Mouse (Mus musculus): ENCODE data around the gene Nyap1.
A peak's percentile ranks its signal among the peaks of the same experiment; 100 is the strongest.
"Not testable (repeated sequence)": the region's sequence is repeated elsewhere in the genome, so short reads cannot be mapped to it uniquely, and the experiment has no call there.

The Nyap1 gene

DNA sequence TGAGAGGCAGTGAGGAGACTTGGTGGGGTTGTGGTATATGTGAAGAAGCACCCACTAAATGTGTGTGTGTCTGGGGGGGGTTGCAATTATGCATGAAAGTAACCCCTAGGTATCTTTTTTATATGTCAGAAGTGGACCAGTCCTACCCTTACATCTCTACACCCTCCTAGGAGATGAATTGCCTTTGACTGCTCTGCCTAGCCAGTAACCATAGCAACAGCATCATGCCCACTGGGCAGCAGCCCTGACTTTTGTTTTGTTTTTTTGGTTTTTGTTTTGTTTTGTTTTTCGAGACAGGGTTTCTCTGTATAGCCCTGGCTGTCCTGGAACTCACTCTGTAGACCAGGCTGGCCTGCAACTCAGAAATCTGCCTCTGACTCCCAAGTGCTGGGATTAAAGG is 27.1 kb upstream of the Nyap1 start:
- no peak for DNase-seq (ENCODE audit: low spot score in 2 of 2)

DNA sequence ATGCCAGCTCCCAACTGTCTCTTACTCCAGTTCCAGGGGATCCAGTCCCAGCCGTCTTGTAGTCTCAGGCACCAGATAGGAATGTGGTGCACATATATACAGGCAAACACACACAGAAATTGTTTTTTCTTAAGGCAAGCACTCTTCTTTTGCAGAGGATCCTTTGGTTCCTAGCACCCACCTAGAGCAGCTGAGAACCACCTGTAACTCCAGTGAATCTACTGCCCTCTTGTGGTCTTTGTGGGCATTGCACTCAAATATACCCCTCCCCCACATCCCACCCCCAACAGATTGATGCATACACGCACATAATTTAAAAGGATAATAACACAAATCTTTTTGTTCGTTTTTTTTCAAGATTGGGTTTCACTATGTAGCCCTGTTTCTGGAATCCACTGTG is 24.9 kb upstream of the Nyap1 start:
- DNase-seq (ENCODE audit: low spot score in 2 of 2), result no peak

DNA sequence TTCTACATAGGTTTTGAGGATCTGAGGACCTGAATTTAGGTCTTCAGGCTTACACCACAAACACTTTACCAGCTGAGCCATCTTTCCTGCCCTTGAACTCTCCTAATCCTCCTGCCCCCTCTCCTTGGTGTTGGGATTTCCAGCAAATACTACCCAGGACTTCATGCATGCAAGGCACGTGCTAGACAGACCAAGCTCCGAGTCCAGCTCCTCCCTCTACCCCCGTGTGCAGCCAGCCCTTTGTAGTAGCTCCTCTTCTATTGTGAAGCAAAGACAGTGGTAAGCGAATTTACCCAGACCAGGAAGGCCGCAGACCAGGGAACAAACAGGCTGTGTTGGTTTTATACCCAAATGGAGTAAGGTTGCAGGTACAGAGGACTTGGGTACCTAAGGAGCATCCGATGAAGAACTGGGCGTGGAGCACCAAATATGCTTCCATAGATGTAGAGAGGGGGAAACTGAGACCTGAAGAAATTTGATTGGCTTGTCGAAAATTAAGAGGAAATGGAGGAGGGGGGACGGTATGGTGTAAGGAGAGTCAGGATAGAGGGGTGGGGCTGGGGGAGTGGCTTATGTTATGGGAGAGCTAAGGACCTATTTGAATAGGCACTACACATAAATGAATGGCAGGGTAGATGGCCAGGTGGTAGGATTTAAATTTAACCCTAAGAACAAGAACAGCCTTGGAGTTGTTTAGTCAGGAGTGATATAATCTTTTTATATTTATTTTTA is 23.4 kb upstream of the Nyap1 start:
- DNase-seq (ENCODE audit: low spot score in 2 of 2), result no peak

- peak; percentile 89 to 91 for DNase-seq (ENCODE audit: low spot score in 2 of 2)
Observed at GRCm38 (mm10) chr5:137759971-137760412, 18.6 kb upstream of the Nyap1 start.

GRCm38 (mm10) chr5:137758921-137759534 is 17.6 kb upstream of the Nyap1 start:
- no peak for DNase-seq (ENCODE audit: low spot score in 2 of 2)

DNA sequence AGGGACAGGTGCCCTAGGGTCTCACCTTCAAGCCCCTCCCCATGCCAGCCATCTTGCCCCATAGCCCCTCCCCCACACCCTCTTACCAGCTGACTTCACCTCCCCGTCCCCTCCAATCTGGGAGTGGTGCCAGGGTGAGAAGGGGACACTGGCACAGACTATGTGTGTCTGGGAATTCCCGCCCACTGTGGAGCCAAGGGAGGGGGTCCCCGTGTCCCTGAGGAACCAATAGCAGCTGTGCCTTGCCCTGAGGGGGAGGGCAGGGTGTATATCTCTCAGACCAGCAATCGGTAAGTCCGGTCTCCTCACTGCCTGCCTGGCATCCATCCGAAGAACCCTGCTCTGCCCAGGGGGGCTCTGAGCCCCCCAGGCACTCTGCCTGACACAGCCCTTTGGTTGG is 16.5 kb upstream of the Nyap1 start:
- peak; percentile 81 to 84 for DNase-seq (ENCODE audit: low spot score in 2 of 2)

DNA sequence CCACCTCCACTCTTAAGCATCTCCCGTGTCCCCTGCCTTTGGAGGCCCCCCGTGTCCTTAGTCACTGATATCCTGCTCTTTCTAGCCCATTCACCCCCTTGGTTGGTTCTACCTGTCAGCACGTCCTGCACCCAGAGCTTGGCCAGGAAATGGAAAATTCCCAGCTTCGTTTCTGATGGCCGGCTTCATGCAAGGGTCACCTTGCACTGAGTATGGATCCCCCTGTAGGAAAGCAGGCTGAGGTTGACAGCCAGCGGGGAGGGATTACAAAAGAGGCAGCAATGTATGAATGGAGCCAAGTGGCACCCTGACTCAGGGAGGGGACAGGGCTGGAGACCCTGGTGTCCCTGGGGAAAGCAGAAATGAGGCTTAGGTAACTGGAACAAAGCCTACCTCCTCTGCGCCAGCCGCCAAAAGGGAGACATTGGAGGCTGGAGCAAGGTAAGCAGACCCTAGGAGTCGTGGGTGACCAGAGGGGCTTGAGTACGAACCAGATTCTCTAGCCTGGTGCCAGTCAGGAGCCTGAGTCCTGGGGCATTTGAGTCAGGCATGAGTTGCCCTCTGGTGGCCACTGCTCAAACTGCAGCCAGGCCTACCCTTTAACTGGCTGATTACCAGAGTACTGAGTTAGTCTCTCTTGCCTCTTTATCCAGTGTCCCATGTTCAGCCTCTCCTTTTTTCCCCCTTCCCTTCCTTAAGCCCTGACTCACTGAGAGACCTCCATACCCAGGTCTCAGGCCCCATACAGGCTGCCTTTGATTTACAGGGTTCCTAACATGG is 15.7 kb upstream of the Nyap1 start:
- DNase-seq (ENCODE audit: low spot score in 2 of 2), result peak; percentile 73 to 93

GRCm38 (mm10) chr5:137756106-137756505 is 14.7 kb upstream of the Nyap1 start:
- DNase-seq (ENCODE audit: low spot score in 2 of 2), result no peak

DNA sequence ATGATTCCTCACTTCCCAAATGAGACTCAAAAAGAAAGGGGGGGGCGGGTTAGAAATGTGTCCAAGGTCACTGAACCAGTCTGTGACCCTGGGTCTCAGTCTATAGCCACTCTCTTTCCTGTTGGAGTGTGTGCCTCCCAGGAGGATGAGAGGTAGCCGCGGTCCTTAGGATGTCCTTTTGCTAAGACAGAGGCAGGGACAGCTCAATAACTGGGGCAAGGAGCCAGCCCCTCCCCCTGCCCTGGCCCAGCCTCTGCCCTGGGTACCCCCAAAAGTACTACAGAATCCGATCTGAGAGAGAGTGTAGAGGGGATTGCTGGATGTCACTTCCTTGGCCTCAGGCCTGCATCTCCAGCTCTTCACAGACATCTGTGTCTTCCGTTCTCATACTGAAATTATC is 14.0 kb upstream of the Nyap1 start:
- no peak for DNase-seq (ENCODE audit: low spot score in 2 of 2)

DNA sequence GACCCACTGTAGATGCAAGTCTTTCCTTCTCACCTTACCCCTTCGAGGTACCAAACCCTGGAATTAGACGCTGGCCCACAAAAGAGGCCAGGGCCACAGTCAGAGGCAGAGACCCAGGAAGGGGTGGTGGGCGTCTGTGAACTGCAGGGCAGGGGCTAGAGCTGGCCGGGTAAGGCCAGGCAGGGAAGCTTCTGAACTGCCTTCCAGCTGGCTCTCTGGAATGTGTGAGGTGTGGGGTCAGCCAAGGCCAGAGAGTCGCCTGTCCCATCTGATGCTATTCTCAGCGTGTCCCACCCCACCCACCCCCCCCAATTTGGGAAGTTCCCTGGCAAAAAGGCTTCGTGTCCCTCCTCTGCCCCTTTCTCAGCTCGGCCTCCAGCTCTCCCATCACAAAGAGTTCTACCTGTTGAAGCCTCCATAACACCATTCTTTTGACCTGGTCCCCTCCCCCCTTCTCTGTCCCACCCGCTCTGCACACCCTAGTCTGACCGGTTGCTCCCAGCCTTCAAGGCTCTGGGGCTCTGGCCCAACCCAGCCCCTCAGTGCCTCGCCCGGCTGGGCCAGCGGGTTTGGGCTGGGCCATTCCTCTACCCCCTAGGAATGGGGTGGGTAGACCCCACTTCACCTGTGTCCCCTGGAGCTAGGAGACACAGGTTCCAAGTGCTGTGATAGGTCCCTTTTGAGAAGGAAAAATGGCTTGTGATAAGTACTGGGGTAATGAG is 11.9 kb upstream of the Nyap1 start:
- DNase-seq (ENCODE audit: low spot score in 2 of 2), result no peak

DNA sequence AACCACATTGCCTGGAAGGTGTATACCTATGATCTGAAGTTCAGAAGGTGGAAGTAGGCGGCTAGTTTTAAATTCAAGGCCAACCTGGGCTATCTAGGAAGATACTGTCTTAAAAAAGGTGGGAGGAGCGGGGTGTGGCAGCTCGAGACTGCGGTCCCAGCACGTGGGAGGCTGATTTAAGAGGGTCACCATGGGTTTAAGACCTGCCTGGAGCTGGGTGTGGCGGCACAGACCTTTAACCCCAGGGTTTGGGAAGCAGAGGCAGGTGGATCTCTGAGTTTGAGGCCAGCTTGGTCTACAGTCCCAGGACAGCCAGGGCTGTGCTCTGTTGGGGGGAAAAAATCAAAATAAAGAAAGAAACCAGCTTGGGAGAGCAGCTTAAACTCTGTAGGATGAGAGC is 10.6 kb upstream of the Nyap1 start:
- DNase-seq (ENCODE audit: low spot score in 2 of 2), result no peak

GRCm38 (mm10) chr5:137751221-137751887 is 9.9 kb upstream of the Nyap1 start:
- DNase-seq (ENCODE audit: low spot score in 2 of 2), result no peak

DNA sequence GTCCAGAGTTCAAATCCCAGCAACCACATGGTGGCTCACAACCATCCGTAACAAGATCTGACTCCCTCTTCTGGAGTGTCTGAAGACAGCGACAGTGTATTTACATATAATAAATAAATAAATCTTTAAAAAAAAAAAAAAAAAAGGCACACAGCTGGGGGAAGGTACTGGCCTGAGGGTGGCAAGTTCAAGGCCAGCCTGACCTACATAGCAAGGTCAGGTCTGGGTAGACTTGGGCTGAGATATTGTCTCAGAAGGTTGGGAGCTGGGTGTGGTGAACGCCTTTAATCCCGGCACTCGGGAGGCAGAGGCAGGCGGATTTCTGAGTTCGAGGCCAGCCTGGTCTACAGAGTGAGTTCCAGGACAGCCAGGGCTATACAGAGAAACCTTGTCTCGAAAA is 8.8 kb upstream of the Nyap1 start:
- DNase-seq (ENCODE audit: low spot score in 2 of 2), result not testable (repeated sequence)

GRCm38 (mm10) chr5:137749196-137749836 is 7.9 kb upstream of the Nyap1 start:
- DNase-seq (ENCODE audit: low spot score in 2 of 2), result no peak

DNA sequence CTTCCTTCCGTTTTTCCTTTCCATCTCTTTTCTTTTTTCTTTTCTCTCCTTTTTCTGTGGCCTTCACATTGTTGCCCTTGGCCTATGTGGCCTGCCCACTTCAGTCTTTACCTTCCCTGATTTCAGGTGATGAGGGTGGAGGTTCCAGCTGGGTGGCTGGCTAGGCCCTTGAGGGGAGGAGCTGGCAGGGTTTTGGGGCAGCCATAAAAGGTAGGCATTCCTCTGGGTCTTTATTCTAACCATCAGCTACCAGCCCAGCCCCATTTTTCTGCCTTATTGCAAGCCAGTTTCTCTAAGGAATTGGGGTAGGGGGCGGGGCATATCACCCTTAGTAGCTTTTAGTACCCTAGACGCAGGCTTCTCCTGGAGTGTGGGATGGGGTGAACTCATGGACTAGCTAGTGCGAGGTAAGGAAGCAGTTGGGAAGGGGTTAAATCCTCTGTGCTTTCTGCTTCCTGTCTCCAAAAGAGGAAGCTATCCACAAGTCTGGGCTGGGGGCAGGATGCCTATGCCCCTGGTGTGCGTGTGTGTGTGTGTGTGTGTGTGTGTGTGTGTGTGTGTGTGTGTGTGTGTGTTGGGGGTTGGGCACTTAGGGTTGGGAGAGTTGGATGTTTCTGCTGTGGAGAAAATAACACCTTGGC is 6.8 kb upstream of the Nyap1 start:
- DNase-seq (ENCODE audit: low spot score in 2 of 2), result no peak

GRCm38 (mm10) chr5:137747326-137747961 is 6.0 kb upstream of the Nyap1 start:
- DNase-seq (ENCODE audit: low spot score in 2 of 2), result no peak

GRCm38 (mm10) chr5:137746851-137747325 is 5.5 kb upstream of the Nyap1 start:
- no peak for DNase-seq (ENCODE audit: low spot score in 2 of 2)

DNA sequence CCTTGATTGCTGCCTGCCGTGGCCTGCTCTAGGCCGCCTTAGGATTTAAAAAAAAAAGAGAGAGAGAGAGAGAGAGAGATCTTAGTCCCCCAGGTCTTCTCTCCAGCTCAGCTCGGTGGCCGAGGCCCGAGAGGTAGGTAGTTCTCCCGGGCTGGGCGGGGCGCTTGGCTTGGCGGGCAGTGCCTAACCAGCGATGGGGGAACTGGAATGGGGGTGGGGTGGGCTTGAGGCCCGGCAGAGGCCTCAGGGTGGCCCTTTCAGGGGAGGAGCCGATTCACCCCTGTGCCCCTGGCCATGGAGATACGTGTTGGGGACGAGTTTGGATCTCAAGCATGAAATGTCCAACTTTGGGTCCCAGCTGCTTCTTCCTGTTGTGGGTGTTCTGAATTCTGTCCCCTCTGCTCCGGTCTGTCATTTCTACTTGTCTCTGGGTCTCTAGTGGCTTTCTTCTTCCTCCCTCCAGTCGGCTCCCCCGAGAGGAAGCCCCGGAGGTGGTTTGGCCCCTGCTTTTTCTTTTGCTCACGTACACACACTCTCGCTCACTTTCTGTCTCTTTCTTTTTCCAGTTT is 5.0 kb upstream of the Nyap1 start:
- no peak for DNase-seq (ENCODE audit: low spot score in 2 of 2)
